Mouse (Mus musculus): ENCODE measurements around the gene Lancl1. TPM values are rescaled to one million over a fixed set of nuclear protein-coding genes. Genes with fewer than 3 reads are reported as not detected.

Lancl1 gene
- 58.6 TPM for polyA plus RNA-seq (2012; fragmentation: generic; extraction: Trizol)

DNA sequence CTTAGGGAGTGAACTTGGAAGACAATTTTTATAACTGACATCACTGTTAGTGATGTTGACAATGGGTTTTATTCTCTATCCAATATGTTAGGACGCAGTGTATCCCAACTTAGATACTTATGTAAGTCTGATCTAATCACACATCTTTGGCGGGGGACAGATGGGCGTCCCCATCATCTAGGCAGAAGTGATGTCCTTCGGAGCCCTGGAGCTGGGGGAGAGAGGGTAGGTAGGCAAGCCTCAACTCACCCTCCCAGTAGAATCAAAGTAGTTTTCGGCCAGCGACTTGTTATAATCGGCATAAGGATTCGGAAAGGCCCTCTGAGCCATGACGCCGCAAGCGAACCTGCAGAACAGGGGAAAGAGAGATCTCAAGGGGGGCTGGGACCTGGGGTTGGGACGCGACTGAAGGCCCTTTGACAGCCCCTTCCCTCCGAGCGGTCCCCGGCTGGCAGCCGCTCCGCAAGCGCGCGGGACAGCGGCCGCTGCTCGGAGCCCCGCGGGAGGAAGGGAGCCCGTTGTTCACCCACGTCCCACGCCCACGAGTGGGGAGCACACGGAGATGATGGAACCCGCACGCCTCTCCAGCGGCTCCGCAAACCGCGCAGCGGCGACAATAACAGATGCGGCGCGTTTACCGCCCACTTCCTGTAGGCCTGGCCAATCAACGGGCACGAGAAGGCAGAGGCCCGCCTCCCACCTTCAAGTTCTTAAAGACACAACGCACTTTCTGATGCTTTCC, at the start of gene Lancl1:
Lancl1 (minus strand) TSS at position 627 of the 742 bp plus-strand sequence.
- TF ChIP-seq TCF12 (IDR thresholded peaks at IDR 0.05; ENCODE audit: insufficient read depth, poor library complexity, severe bottlenecking) (no peak), MYOG (IDR thresholded peaks at IDR 0.05; ENCODE audit: control insufficient read depth in 1 of 3, insufficient read depth in 1 of 3, insufficient read length in 2 of 3, low read depth in 2 of 3) (peak in 1 of 3 experiments; percentile 42), REST (IDR thresholded peaks at IDR 0.05; ENCODE audit: insufficient read depth, insufficient read length) (no peak), TCF3 (IDR thresholded peaks at IDR 0.05; ENCODE audit: insufficient read length, low read depth) (no peak), MYOD1 (IDR thresholded peaks at IDR 0.05; ENCODE audit: control insufficient read depth in 1 of 3, insufficient read length in 2 of 3, low read depth in 2 of 3) (peak in 1 of 3 experiments; percentile 10), SRF (IDR thresholded peaks at IDR 0.05; ENCODE audit: control insufficient read depth, insufficient read length, low read depth) (no peak), CEBPB (IDR thresholded peaks at IDR 0.05; ENCODE audit: insufficient read depth, poor library complexity, severe bottlenecking) (no peak), USF1 (IDR thresholded peaks at IDR 0.05; ENCODE audit: low read depth) (no peak), MAX (IDR thresholded peaks at IDR 0.05; ENCODE audit: low read depth) (no peak), E2F4 (IDR thresholded peaks at IDR 0.05; ENCODE audit: insufficient read depth) (no peak), POLR2AphosphoS2 (IDR thresholded peaks at IDR 0.05; ENCODE audit: insufficient read length, low read depth) (peak; percentile 69), POLR2A (IDR thresholded peaks at IDR 0.05; ENCODE audit: insufficient read length, low read depth) (peak; percentile 67)
- Histone ChIP-seq H3K36me3 (ENCODE audit: control insufficient read depth, insufficient read depth) (no peaks in the 10 kb centered on the region), H3ac (ENCODE audit: control insufficient read depth, insufficient read length) (peak within 1 kb of the TSS; percentile 45), H3K27me3 (ENCODE audit: control insufficient read depth, insufficient read depth, insufficient read length) (no peaks in the 10 kb centered on the region), H3K79me2 (ENCODE audit: control insufficient read depth, insufficient read depth) (no peaks in the 10 kb centered on the region), H3K4me2 (ENCODE audit: low read depth) (peak within 1 kb of the TSS; percentile 88), H3K4me3 (peak within 1 kb of the TSS; percentile 72)

GRCm38 (mm10) chr1:67079146-67079545, 40.5 kb upstream of the Lancl1 start:
- no peak for TF ChIP-seq TCF12 (IDR thresholded peaks at IDR 0.05; ENCODE audit: insufficient read depth, poor library complexity, severe bottlenecking)
- TF ChIP-seq MAX (IDR thresholded peaks at IDR 0.05; ENCODE audit: low read depth): no peak
- no peak for TF ChIP-seq REST (IDR thresholded peaks at IDR 0.05; ENCODE audit: insufficient read depth, insufficient read length)
- no peak for TF ChIP-seq MYOG (IDR thresholded peaks at IDR 0.05; ENCODE audit: control insufficient read depth in 1 of 3, insufficient read depth in 1 of 3, insufficient read length in 2 of 3, low read depth in 2 of 3)
- no peak for TF ChIP-seq SRF (IDR thresholded peaks at IDR 0.05; ENCODE audit: control insufficient read depth, insufficient read length, low read depth)
- no peak for TF ChIP-seq E2F4 (IDR thresholded peaks at IDR 0.05; ENCODE audit: insufficient read depth)
- TF ChIP-seq USF1 (IDR thresholded peaks at IDR 0.05; ENCODE audit: low read depth): no peak
- TF ChIP-seq POLR2A (IDR thresholded peaks at IDR 0.05; ENCODE audit: insufficient read length, low read depth): no peak
- no peak for TF ChIP-seq POLR2AphosphoS2 (IDR thresholded peaks at IDR 0.05; ENCODE audit: insufficient read length, low read depth)
- no peak for TF ChIP-seq MYOD1 (IDR thresholded peaks at IDR 0.05; ENCODE audit: control insufficient read depth in 1 of 3, insufficient read length in 2 of 3, low read depth in 2 of 3)
- no peak for TF ChIP-seq TCF3 (IDR thresholded peaks at IDR 0.05; ENCODE audit: insufficient read length, low read depth)
- TF ChIP-seq CEBPB (IDR thresholded peaks at IDR 0.05; ENCODE audit: insufficient read depth, poor library complexity, severe bottlenecking): no peak
- Histone ChIP-seq H3ac (ENCODE audit: control insufficient read depth, insufficient read length) (no peak overlapping the region), H3K4me3 (no peak overlapping the region), H3K79me2 (ENCODE audit: control insufficient read depth, insufficient read depth) (no peaks in the 10 kb centered on the region), H3K4me2 (ENCODE audit: low read depth) (no peak overlapping the region), H3K36me3 (ENCODE audit: control insufficient read depth, insufficient read depth) (no peaks in the 10 kb centered on the region), H3K27me3 (ENCODE audit: control insufficient read depth, insufficient read depth, insufficient read length) (no peaks in the 10 kb centered on the region)

DNA sequence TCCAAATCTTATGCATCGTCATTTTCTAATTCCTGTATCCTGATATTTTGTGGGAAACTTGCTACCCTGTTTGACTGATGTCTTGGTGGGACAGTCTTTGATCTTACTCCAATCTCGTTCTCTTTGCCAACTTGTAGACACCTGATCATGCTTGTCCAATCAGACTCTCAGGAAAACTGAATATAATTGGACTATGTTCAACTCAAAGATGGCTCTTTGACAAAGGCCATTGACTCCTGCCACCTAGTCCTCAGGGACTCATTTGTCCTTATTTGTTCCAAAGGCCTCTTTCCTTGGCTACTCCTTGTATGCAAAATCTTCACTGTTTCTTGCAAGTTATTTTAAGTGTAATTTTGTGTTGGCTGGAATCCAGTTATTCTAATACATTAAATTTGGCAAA, 40.0 kb upstream of the Lancl1 start:
- TF ChIP-seq USF1 (IDR thresholded peaks at IDR 0.05; ENCODE audit: low read depth) (no peak), MYOD1 (IDR thresholded peaks at IDR 0.05; ENCODE audit: control insufficient read depth in 1 of 3, insufficient read length in 2 of 3, low read depth in 2 of 3) (no peak), MAX (IDR thresholded peaks at IDR 0.05; ENCODE audit: low read depth) (no peak), TCF12 (IDR thresholded peaks at IDR 0.05; ENCODE audit: insufficient read depth, poor library complexity, severe bottlenecking) (no peak), E2F4 (IDR thresholded peaks at IDR 0.05; ENCODE audit: insufficient read depth) (no peak), POLR2AphosphoS2 (IDR thresholded peaks at IDR 0.05; ENCODE audit: insufficient read length, low read depth) (no peak)
- H3K4me3 ChIP-seq: no peak overlapping the region
- H3K79me2 ChIP-seq (ENCODE audit: control insufficient read depth, insufficient read depth): no peaks in the 10 kb centered on the region
- no peaks in the 10 kb centered on the region for H3K27me3 ChIP-seq (ENCODE audit: control insufficient read depth, insufficient read depth, insufficient read length)
- no peak overlapping the region for H3K4me2 ChIP-seq (ENCODE audit: low read depth)
- no peaks in the 10 kb centered on the region for H3K36me3 ChIP-seq (ENCODE audit: control insufficient read depth, insufficient read depth)
- no peak overlapping the region for H3ac ChIP-seq (ENCODE audit: control insufficient read depth, insufficient read length)

- H3K4me2 ChIP-seq (ENCODE audit: low read depth): no peak overlapping the region
- no peaks in the 10 kb centered on the region for H3K79me2 ChIP-seq (ENCODE audit: control insufficient read depth, insufficient read depth)
- no peaks in the 10 kb centered on the region for H3K36me3 ChIP-seq (ENCODE audit: control insufficient read depth, insufficient read depth)
- H3K27me3 ChIP-seq (ENCODE audit: control insufficient read depth, insufficient read depth, insufficient read length): no peaks in the 10 kb centered on the region
- H3K4me3 ChIP-seq: no peak overlapping the region
- no peak for TF ChIP-seq TCF3 (IDR thresholded peaks at IDR 0.05; ENCODE audit: insufficient read length, low read depth)
- no peak for TF ChIP-seq E2F4 (IDR thresholded peaks at IDR 0.05; ENCODE audit: insufficient read depth)
- TF ChIP-seq USF1 (IDR thresholded peaks at IDR 0.05; ENCODE audit: low read depth): no peak
- TF ChIP-seq MYOD1 (IDR thresholded peaks at IDR 0.05; ENCODE audit: control insufficient read depth in 1 of 3, insufficient read length in 2 of 3, low read depth in 2 of 3): no peak
- no peak overlapping the region for H3ac ChIP-seq (ENCODE audit: control insufficient read depth, insufficient read length)
Measured at GRCm38 (mm10) chr1:67077739-67078138, 39.1 kb upstream of the Lancl1 start.

- Histone ChIP-seq H3K4me3 (no peak overlapping the region), H3K36me3 (ENCODE audit: control insufficient read depth, insufficient read depth) (no peaks in the 10 kb centered on the region), H3K27me3 (ENCODE audit: control insufficient read depth, insufficient read depth, insufficient read length) (no peaks in the 10 kb centered on the region), H3K79me2 (ENCODE audit: control insufficient read depth, insufficient read depth) (no peaks in the 10 kb centered on the region), H3ac (ENCODE audit: control insufficient read depth, insufficient read length) (no peak overlapping the region), H3K4me2 (ENCODE audit: low read depth) (no peak overlapping the region)
- TF ChIP-seq CEBPB (IDR thresholded peaks at IDR 0.05; ENCODE audit: insufficient read depth, poor library complexity, severe bottlenecking) (no peak), REST (IDR thresholded peaks at IDR 0.05; ENCODE audit: insufficient read depth, insufficient read length) (no peak), TCF12 (IDR thresholded peaks at IDR 0.05; ENCODE audit: insufficient read depth, poor library complexity, severe bottlenecking) (no peak), POLR2AphosphoS2 (IDR thresholded peaks at IDR 0.05; ENCODE audit: insufficient read length, low read depth) (no peak), MAX (IDR thresholded peaks at IDR 0.05; ENCODE audit: low read depth) (no peak), TCF3 (IDR thresholded peaks at IDR 0.05; ENCODE audit: insufficient read length, low read depth) (no peak), MYOG (IDR thresholded peaks at IDR 0.05; ENCODE audit: control insufficient read depth in 1 of 3, insufficient read depth in 1 of 3, insufficient read length in 2 of 3, low read depth in 2 of 3) (no peak), USF1 (IDR thresholded peaks at IDR 0.05; ENCODE audit: low read depth) (no peak), POLR2A (IDR thresholded peaks at IDR 0.05; ENCODE audit: insufficient read length, low read depth) (no peak), SRF (IDR thresholded peaks at IDR 0.05; ENCODE audit: control insufficient read depth, insufficient read length, low read depth) (no peak), E2F4 (IDR thresholded peaks at IDR 0.05; ENCODE audit: insufficient read depth) (no peak), MYOD1 (IDR thresholded peaks at IDR 0.05; ENCODE audit: control insufficient read depth in 1 of 3, insufficient read length in 2 of 3, low read depth in 2 of 3) (no peak)
Measured at GRCm38 (mm10) chr1:67067561-67067960, 28.9 kb upstream of the Lancl1 start.
